Mouse (Mus musculus) stomach, postnatal 0 days (tissue): ENCODE results near the gene Gadd45g. TPM values are rescaled to one million over a fixed set of nuclear protein-coding genes. Genes with fewer than 3 reads are reported as not detected.

ENCODE experiments used
- ATAC-seq: fragments of 200-750 bp; cut with Nextera tagmentation; 2 replicates; pipeline ENCODE4 v1.8.0; 2017; ENCODE audit not compliant: low FRiP score, low TSS enrichment
- DNase-seq: peaks from one replicate; pipeline ENCODE4 v3.0.0-alpha.2; 2016; ENCODE audit warnings: low spot score
- H3K27ac ChIP-seq: fragments of 300-500 bp; sonication (generic); replicated peaks from 2 replicates; pipeline ENCODE4 v1.5.1; 2014; ENCODE audit warnings: mild to moderate bottlenecking, control low read depth
- H3K27me3 ChIP-seq: fragments of 300-500 bp; sonication (generic); 2 replicates; pipeline ENCODE4 v1.6.1; 2014; ENCODE audit warnings: low read length; ENCODE audit not compliant: control insufficient read depth, insufficient read depth
- H3K36me3 ChIP-seq: fragments of 300-500 bp; sonication (generic); 2 replicates; pipeline ENCODE4 v1.6.1; 2014; ENCODE audit warnings: low read length, mixed read lengths; ENCODE audit not compliant: control insufficient read depth, insufficient read depth
- H3K4me1 ChIP-seq: fragments of 300-500 bp; sonication (generic); replicated peaks from 2 replicates; pipeline ENCODE4 v1.6.1; 2014; ENCODE audit warnings: antibody characterized with exemption; ENCODE audit not compliant: control insufficient read depth, insufficient read depth
- H3K4me2 ChIP-seq: fragments of 300-500 bp; sonication (generic); replicated peaks from 2 replicates; pipeline ENCODE4 v1.6.1; 2014; ENCODE audit warnings: low read depth, mild to moderate bottlenecking, control low read depth, moderate library complexity
- H3K4me3 ChIP-seq: fragments of 300-500 bp; sonication (generic); 2 replicates; pipeline ENCODE4 v1.5.1; 2014; ENCODE audit warnings: low read depth, low read length, control low read depth
- H3K9ac ChIP-seq: fragments of 300-500 bp; sonication (generic); 2 replicates; pipeline ENCODE4 v1.6.1; 2014; ENCODE audit warnings: mild to moderate bottlenecking, low read length, control low read depth, mixed read lengths
- H3K9me3 ChIP-seq: fragments of 300-500 bp; sonication (generic); 2 replicates; pipeline ENCODE4 v1.6.1; 2016; ENCODE audit warnings: low read length; ENCODE audit not compliant: control insufficient read depth
- CTCF ChIP-seq: IDR thresholded peaks from 2 replicates; pipeline ENCODE4 v1.5.1; 2016; ENCODE audit warnings: antibody characterized with exemption, low read depth, mild to moderate bottlenecking, moderate library complexity
- EP300 ChIP-seq: optimal IDR thresholded peaks from 2 replicates; pipeline ENCODE3; 2016; ENCODE audit warnings: antibody characterized with exemption
- WGBS: fragments of 180-500 bp; shearing (Covaris S2); extraction: QIAGEN DNeasy Blood & Tissue Kit; methylation state at CpG from one replicate; pipeline ENCODE4 v1.1.7; 2014; 5-methylcytosine and 5-hydroxymethylcytosine counted together
- polyA plus RNA-seq: library from polyadenylated mRNA; unstranded; fragments of >200 nt; fragmentation: Nextera tagmentation; extraction: Ambion mirVana; gene quantifications from 2 replicates; pipeline ENCODE4 v1.2.1, GENCODE M21; 2015

The Gadd45g gene
- polyA plus RNA-seq, 1 experiment from 2014 or later: 37.1 TPM

DNA sequence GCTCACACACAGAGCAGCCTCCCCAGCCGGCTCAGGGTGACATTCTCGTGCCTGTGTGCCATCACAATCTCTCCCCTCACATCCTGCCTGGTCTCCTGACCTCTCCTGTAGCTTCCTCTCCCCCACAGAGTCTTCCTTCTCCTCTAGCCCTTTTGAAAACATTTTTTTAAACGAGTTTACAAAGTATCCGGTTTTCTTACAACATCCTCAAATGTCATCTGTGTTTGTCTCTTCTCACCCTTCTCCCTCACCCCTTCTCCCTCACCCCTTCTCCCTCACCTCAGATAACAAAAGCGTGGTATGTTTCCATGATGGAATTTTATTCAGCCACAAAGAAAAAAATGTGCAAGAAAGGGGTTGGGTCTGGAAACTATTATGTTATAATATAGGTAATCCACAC lies 9.1 kb upstream of the Gadd45g start:
- no peak for DNase-seq

DNA sequence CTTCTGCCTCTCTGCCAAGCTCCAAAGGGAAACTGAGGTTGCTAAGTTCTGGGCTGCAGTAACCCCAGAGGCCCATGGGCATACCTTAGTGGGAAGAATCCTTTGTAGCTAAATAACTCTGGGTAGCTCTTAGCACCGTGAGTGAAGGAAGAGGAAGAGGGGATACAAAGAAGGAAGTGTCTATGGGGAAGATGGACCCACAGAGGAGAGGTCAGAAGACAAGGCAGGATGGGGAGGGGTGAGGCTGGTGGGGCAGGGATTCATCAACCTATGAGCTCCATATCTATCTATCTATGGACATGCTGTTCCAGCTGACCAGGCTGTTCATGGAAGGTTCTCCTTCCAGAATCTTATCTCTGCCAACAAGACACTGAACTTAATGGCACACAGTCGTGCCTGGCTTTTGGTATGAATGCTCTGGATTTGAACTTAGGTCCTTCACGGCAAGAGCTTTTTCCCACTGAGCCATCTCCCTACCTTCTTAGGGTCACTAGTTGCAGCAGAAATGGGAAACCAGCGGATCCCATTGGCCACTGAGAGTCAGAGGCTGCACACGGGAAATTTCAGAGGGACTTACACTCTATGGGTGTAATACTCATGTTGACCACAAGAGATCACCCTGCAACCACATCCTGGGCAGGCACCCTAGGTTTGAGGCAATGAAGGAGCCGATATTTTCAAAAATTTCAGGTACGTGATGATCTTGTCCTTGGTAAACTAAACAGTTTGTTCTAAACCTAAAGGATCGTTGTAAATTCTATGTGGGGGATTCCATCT lies 7.0 kb upstream of the Gadd45g start:
- no peak overlapping the region for H3K9ac ChIP-seq
- no peaks in the 10 kb centered on the region for H3K9me3 ChIP-seq
- H3K4me1 ChIP-seq: no peaks in the 10 kb centered on the region
- H3K27me3 ChIP-seq: no peaks in the 10 kb centered on the region
- 14% methylated on average over 8 of the region's 8 CpGs for WGBS
- peak; percentile 98 for TF ChIP-seq CTCF
- TF ChIP-seq EP300: no peak
- peak; percentile 65; the same call in 1 of the 2 replicates for ATAC-seq
- no peak overlapping the region for H3K4me2 ChIP-seq
- peak; percentile 41 for DNase-seq
- H3K4me3 ChIP-seq: no peak overlapping the region
- no peak overlapping the region for H3K27ac ChIP-seq
- H3K36me3 ChIP-seq: no peaks in the 10 kb centered on the region

More for the DNA sequence above, 9.1 kb upstream of the Gadd45g start:
- TF ChIP-seq EP300 (no peak), CTCF (no peak)
- no peak overlapping the region for H3K27ac ChIP-seq
- H3K36me3 ChIP-seq: no peaks in the 10 kb centered on the region
- no peaks in the 10 kb centered on the region for H3K27me3 ChIP-seq
- H3K4me2 ChIP-seq: no peak overlapping the region
- no peaks in the 10 kb centered on the region for H3K9me3 ChIP-seq
- H3K4me3 ChIP-seq: no peak overlapping the region
- no peak overlapping the region for H3K9ac ChIP-seq
- 12% methylated on average over 5 of the region's 5 CpGs for WGBS
- H3K4me1 ChIP-seq: no peaks in the 10 kb centered on the region
- no peak for ATAC-seq

DNA sequence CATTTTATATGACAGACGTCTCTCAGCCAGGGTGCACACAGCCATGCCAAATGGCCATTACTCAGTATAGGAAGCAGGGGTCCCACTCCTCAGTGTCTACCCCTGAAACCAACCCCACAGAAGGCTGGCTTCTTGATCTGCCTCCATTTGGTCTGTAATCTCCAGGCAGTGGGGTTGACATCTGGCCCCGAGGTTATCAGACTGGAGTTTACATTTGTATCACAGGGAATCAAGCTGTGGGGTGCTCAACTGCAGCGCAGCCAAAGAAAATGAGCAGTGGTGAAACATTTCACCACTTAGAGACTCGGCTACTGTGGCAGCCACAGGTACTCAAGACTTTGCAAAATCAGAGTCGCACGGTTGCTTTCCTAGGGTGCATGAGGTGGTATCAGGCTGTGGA lies 5.8 kb upstream of the Gadd45g start:
- Histone ChIP-seq H3K4me3 (no peak overlapping the region), H3K4me1 (no peaks in the 10 kb centered on the region), H3K36me3 (no peaks in the 10 kb centered on the region), H3K9me3 (no peaks in the 10 kb centered on the region), H3K9ac (no peak overlapping the region), H3K27ac (no peak overlapping the region), H3K27me3 (no peaks in the 10 kb centered on the region), H3K4me2 (no peak overlapping the region)
- ATAC-seq (no peak), DNase-seq (no peak)
- 42% methylated on average over 6 of the region's 6 CpGs for WGBS
- TF ChIP-seq CTCF (no peak), EP300 (no peak)

DNA sequence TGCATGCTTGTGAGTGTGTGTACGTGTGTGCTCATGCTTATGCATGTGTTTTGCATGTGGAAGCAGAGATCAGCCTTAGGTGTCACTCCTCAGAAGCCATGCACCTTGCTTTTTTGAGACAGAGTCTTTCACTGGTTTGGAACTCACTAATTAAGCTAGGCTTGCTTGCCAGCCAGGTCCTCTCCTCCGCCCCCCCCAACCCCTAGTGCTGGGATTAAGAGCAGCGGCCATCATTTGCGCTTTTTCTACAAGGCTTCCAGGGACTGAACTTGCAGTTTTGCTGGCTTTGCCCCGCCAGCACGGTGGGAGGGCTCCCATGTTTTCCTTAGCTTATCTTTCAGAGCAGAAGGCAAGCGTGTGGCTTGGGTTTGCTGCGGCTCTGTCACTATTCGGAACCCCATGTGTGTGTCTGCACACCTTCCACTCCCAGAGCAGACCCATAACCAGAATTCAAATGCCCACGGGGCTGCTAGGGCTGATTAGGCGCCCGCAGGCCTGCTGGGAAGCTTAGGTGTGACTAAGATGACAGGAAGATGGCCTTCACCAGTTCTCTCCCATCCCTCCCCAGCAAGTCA lies 4.8 kb upstream of the Gadd45g start:
- no peak overlapping the region for H3K9ac ChIP-seq
- no peak overlapping the region for H3K4me3 ChIP-seq
- no peaks in the 10 kb centered on the region for H3K9me3 ChIP-seq
- H3K4me1 ChIP-seq: no peaks in the 10 kb centered on the region
- H3K4me2 ChIP-seq: no peak overlapping the region
- TF ChIP-seq CTCF (no peak), EP300 (no peak)
- no peak for DNase-seq
- 36% methylated on average over 12 of the region's 12 CpGs for WGBS
- no peaks in the 10 kb centered on the region for H3K36me3 ChIP-seq
- ATAC-seq: no peak
- H3K27me3 ChIP-seq: no peaks in the 10 kb centered on the region
- no peak overlapping the region for H3K27ac ChIP-seq

DNA sequence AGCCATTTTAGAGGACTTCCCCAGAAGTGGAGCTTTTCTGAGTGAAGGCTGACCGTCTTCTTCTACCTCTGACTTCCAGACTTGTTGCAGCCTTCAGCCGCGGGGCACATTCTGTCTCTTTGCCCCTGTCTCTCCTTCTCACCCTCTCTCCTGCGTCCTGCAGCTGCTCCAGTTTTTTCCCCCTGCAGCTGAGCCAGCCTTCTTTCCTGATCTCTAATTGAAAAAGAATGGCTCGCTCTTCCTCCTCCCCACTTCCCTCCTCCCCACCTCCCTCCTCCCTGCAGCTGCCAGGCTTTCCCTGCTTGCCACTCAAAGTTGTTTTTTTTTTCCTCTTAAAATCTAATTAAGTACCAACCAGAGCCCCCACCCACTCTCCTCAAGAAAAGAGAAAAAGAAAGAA lies 4.3 kb upstream of the Gadd45g start:
- no peak overlapping the region for H3K4me2 ChIP-seq
- TF ChIP-seq CTCF: no peak
- no peak for TF ChIP-seq EP300
- H3K27ac ChIP-seq: no peak overlapping the region
- no peak for ATAC-seq
- H3K9ac ChIP-seq: no peak overlapping the region
- no peak for DNase-seq
- H3K9me3 ChIP-seq: no peaks in the 10 kb centered on the region
- H3K4me3 ChIP-seq: no peak overlapping the region
- H3K36me3 ChIP-seq: no peaks in the 10 kb centered on the region
- no peaks in the 10 kb centered on the region for H3K27me3 ChIP-seq
- WGBS: 48% methylated on average over 5 of the region's 5 CpGs
- H3K4me1 ChIP-seq: no peaks in the 10 kb centered on the region

DNA sequence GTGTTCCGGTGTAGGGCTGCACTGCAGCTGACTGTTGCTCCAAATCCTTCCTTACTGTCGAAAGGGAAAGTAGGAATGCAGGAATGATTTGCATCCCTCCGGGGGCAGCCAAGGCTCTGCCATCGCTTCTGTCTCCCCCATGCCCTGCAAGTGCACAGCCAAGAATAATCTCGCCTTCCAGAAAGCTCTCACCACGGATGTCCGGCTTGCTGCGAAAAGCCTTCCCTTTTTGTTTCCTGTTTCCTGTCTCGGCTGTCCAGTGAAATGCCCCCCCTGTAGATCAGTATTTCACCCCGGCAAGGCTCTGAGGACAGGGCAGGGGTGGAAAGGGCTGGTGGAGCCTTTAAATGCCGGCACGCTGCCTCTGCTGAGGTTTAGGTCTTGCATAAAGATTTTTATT lies 3.7 kb upstream of the Gadd45g start:
- no peak overlapping the region for H3K4me3 ChIP-seq
- H3K4me1 ChIP-seq: no peaks in the 10 kb centered on the region
- no peak overlapping the region for H3K27ac ChIP-seq
- no peak for ATAC-seq
- H3K36me3 ChIP-seq: no peaks in the 10 kb centered on the region
- H3K27me3 ChIP-seq: no peaks in the 10 kb centered on the region
- 0 out of 2 replicates have a peak overlapping the region, but pooled peaks have one; percentile 1 for H3K4me2 ChIP-seq
- 29% methylated on average over 12 of the region's 12 CpGs for WGBS
- TF ChIP-seq EP300 (no peak), CTCF (no peak)
- DNase-seq: no peak
- H3K9me3 ChIP-seq: no peaks in the 10 kb centered on the region
- H3K9ac ChIP-seq: no peak overlapping the region
